Mouse (Mus musculus): ENCODE data around the gene Ccl6. TPM values are rescaled to one million over a fixed set of nuclear protein-coding genes. Genes with fewer than 3 reads are reported as not detected.

Ccl6 gene
- polyA plus RNA-seq, 1 experiment from 2014 or later: 2.8 TPM

DNA sequence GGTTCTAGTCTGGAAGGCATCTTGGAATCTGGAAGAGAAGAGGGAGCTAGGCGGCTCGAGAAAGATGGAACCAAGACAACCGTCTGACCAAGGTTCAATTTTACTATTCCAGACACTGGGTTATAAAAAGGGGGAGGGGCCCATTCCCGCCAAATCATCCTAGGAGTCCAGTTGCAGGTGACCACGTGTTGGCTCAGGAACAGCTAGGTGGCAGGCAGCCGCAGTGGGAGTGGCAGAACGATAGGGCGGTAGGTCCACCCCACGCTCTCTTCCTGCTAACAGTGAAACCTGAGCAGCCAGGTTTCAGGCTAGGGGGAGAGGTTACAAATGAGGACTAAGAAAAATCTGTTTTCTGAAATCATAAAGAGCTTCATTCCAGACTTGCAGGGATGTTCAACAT lies 20.1 kb downstream of the Ccl6 start:
- H3K27ac ChIP-seq (replicated peaks; ENCODE audit: low read depth, low read length): no peak overlapping the region
- DNase-seq (no peak), ATAC-seq (ENCODE audit: low FRiP score, low TSS enrichment) (no peak)
- H3K9me3 ChIP-seq (ENCODE audit: control insufficient read depth, low read length): no peaks in the 10 kb centered on the region
- no peaks in the 10 kb centered on the region for H3K36me3 ChIP-seq (ENCODE audit: control insufficient read depth, insufficient read depth, low read length)
- H3K27me3 ChIP-seq (ENCODE audit: control insufficient read depth, insufficient read depth, low read length): no peaks in the 10 kb centered on the region
- no peaks in the 10 kb centered on the region for H3K4me1 ChIP-seq (ENCODE audit: control insufficient read depth, insufficient read depth, low read length)
- H3K9ac ChIP-seq (replicated peaks; ENCODE audit: low read length): no peak overlapping the region
- WGBS: 71% methylated on average over 9 of the region's 9 CpGs
- no peak overlapping the region for H3K4me3 ChIP-seq (replicated peaks; ENCODE audit: low read depth, low read length)
- no peak overlapping the region for H3K4me2 ChIP-seq (ENCODE audit: low read length)

GRCm38 (mm10) chr11:83572223-83572622 lies 20.7 kb downstream of the Ccl6 start:
- Histone ChIP-seq H3K9ac (replicated peaks; ENCODE audit: low read length) (no peak overlapping the region), H3K4me1 (ENCODE audit: control insufficient read depth, insufficient read depth, low read length) (no peaks in the 10 kb centered on the region), H3K4me2 (ENCODE audit: low read length) (no peak overlapping the region), H3K27me3 (ENCODE audit: control insufficient read depth, insufficient read depth, low read length) (no peaks in the 10 kb centered on the region), H3K9me3 (ENCODE audit: control insufficient read depth, low read length) (no peaks in the 10 kb centered on the region), H3K36me3 (ENCODE audit: control insufficient read depth, insufficient read depth, low read length) (no peaks in the 10 kb centered on the region), H3K27ac (replicated peaks; ENCODE audit: low read depth, low read length) (no peak overlapping the region), H3K4me3 (replicated peaks; ENCODE audit: low read depth, low read length) (no peak overlapping the region)
- DNase-seq: no peak
- ATAC-seq (ENCODE audit: low FRiP score, low TSS enrichment): no peak
- WGBS: 92% methylated on average over 8 of the region's 8 CpGs

DNA sequence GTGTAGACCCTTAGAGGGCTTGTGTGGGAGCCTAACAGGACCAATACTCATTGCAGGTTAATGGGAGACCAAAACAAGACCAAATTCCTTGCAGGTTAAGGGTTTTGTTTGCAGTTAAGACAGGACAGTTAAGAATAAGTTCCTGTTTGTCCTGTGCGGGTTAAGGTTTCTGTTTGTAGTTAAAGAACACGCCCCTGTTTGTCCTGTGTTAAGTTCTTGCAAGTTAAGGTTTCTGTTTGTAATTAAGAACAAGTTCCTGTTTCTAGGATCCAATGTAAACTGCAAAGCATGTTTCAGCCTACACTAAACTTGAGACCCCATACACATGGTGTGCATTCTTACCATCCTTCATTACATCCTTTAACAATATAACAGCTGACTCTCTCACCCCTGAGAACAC lies 22.7 kb downstream of the Ccl6 start:
- H3K36me3 ChIP-seq (ENCODE audit: control insufficient read depth, insufficient read depth, low read length): no peaks in the 10 kb centered on the region
- no peak for ATAC-seq (ENCODE audit: low FRiP score, low TSS enrichment)
- no peaks in the 10 kb centered on the region for H3K9me3 ChIP-seq (ENCODE audit: control insufficient read depth, low read length)
- WGBS: 91% methylated on average over 2 of the region's 2 CpGs
- no peak overlapping the region for H3K4me2 ChIP-seq (ENCODE audit: low read length)
- no peak overlapping the region for H3K9ac ChIP-seq (replicated peaks; ENCODE audit: low read length)
- H3K27me3 ChIP-seq (ENCODE audit: control insufficient read depth, insufficient read depth, low read length): no peaks in the 10 kb centered on the region
- no peak for DNase-seq
- no peaks in the 10 kb centered on the region for H3K4me1 ChIP-seq (ENCODE audit: control insufficient read depth, insufficient read depth, low read length)
- H3K27ac ChIP-seq (replicated peaks; ENCODE audit: low read depth, low read length): no peak overlapping the region
- no peak overlapping the region for H3K4me3 ChIP-seq (replicated peaks; ENCODE audit: low read depth, low read length)

GRCm38 (mm10) chr11:83569249-83569648 lies 23.6 kb downstream of the Ccl6 start:
- DNase-seq: no peak
- WGBS: 92% methylated on average over 7 of the region's 7 CpGs
- Histone ChIP-seq H3K36me3 (ENCODE audit: control insufficient read depth, insufficient read depth, low read length) (no peaks in the 10 kb centered on the region), H3K27me3 (ENCODE audit: control insufficient read depth, insufficient read depth, low read length) (no peaks in the 10 kb centered on the region), H3K4me3 (replicated peaks; ENCODE audit: low read depth, low read length) (no peak overlapping the region), H3K4me2 (ENCODE audit: low read length) (no peak overlapping the region), H3K9me3 (ENCODE audit: control insufficient read depth, low read length) (no peaks in the 10 kb centered on the region), H3K27ac (replicated peaks; ENCODE audit: low read depth, low read length) (no peak overlapping the region), H3K9ac (replicated peaks; ENCODE audit: low read length) (no peak overlapping the region), H3K4me1 (ENCODE audit: control insufficient read depth, insufficient read depth, low read length) (no peaks in the 10 kb centered on the region)
- no peak for ATAC-seq (ENCODE audit: low FRiP score, low TSS enrichment)

DNA sequence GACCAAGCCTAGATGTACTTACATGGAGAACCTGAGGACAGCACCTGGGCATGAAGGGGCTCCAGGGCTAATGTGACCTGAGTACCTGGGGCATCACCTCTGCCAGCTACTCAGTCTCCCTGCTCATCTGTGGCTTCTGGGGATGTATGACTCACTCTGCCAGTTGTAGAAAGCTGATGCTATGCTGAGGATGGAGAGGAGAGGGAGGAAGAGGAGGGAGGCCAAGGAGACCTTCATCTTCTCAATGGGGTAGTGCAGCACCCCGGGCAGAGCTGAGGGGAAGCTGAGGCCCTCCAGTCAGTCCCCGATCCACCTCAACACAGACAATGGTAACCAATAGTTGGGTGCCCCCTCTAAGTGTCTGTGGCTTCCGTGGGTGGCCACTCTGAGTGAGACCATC lies 24.1 kb downstream of the Ccl6 start:
- Histone ChIP-seq H3K36me3 (ENCODE audit: control insufficient read depth, insufficient read depth, low read length) (no peaks in the 10 kb centered on the region), H3K9me3 (ENCODE audit: control insufficient read depth, low read length) (no peaks in the 10 kb centered on the region), H3K27ac (replicated peaks; ENCODE audit: low read depth, low read length) (no peak overlapping the region), H3K4me2 (ENCODE audit: low read length) (no peak overlapping the region), H3K27me3 (ENCODE audit: control insufficient read depth, insufficient read depth, low read length) (no peaks in the 10 kb centered on the region), H3K9ac (replicated peaks; ENCODE audit: low read length) (no peak overlapping the region), H3K4me1 (ENCODE audit: control insufficient read depth, insufficient read depth, low read length) (no peaks in the 10 kb centered on the region), H3K4me3 (replicated peaks; ENCODE audit: low read depth, low read length) (no peak overlapping the region)
- ATAC-seq (ENCODE audit: low FRiP score, low TSS enrichment) (no peak), DNase-seq (no peak)
- 86% methylated on average over 3 of the region's 3 CpGs for WGBS

DNA sequence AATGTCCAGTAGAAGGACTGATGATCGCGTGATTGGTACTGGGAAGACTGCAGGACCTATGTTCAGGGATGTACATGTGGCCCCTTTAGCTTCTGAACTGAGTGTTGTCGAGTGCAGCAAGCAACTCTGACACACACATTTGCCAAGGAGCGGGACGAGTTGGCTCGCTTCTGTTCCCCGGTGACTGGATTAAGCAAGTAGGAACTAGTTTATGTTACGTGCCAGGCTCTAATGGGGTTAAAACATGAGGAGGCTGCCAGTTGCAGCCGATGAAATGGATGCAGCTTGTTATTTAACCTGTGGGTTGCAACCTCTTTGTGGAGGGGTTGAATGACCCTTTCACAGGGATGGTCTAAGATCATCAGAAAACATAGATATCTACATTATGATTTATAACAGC lies 24.8 kb downstream of the Ccl6 start:
- H3K4me3 ChIP-seq (replicated peaks; ENCODE audit: low read depth, low read length): no peak overlapping the region
- H3K9ac ChIP-seq (replicated peaks; ENCODE audit: low read length): no peak overlapping the region
- no peak for ATAC-seq (ENCODE audit: low FRiP score, low TSS enrichment)
- H3K9me3 ChIP-seq (ENCODE audit: control insufficient read depth, low read length): no peaks in the 10 kb centered on the region
- no peak overlapping the region for H3K27ac ChIP-seq (replicated peaks; ENCODE audit: low read depth, low read length)
- WGBS: 91% methylated on average over 9 of the region's 9 CpGs
- H3K27me3 ChIP-seq (ENCODE audit: control insufficient read depth, insufficient read depth, low read length): no peaks in the 10 kb centered on the region
- no peaks in the 10 kb centered on the region for H3K4me1 ChIP-seq (ENCODE audit: control insufficient read depth, insufficient read depth, low read length)
- no peak overlapping the region for H3K4me2 ChIP-seq (ENCODE audit: low read length)
- no peaks in the 10 kb centered on the region for H3K36me3 ChIP-seq (ENCODE audit: control insufficient read depth, insufficient read depth, low read length)
- DNase-seq: no peak

GRCm38 (mm10) chr11:83567311-83567710 lies 25.6 kb downstream of the Ccl6 start:
- WGBS: 69% methylated on average over 7 of the region's 7 CpGs
- H3K9ac ChIP-seq (replicated peaks; ENCODE audit: low read length): no peak overlapping the region
- ATAC-seq (ENCODE audit: low FRiP score, low TSS enrichment): no peak
- H3K4me1 ChIP-seq (ENCODE audit: control insufficient read depth, insufficient read depth, low read length): no peaks in the 10 kb centered on the region
- no peak overlapping the region for H3K4me3 ChIP-seq (replicated peaks; ENCODE audit: low read depth, low read length)
- H3K4me2 ChIP-seq (ENCODE audit: low read length): no peak overlapping the region
- H3K27me3 ChIP-seq (ENCODE audit: control insufficient read depth, insufficient read depth, low read length): no peaks in the 10 kb centered on the region
- DNase-seq: no peak
- no peaks in the 10 kb centered on the region for H3K9me3 ChIP-seq (ENCODE audit: control insufficient read depth, low read length)
- H3K27ac ChIP-seq (replicated peaks; ENCODE audit: low read depth, low read length): no peak overlapping the region
- H3K36me3 ChIP-seq (ENCODE audit: control insufficient read depth, insufficient read depth, low read length): no peaks in the 10 kb centered on the region

DNA sequence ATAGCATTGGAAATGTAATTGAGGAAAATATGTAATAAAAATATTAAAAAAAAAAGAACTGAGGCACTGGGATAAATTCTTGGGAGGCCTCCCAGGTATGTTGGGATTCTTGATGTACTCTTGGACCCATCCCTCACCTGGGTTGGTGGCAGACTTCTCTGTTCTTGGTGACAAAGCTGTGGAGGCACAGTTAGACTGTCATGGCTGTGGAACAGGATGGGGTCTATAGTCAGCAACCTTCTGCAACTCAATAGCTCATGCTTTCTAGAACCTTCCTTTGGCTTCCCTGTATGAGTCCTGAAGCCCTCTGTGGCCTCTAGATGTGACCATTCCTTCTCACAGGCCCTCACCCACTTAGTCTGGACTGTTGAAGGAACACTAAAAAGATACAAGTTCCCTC lies 26.3 kb downstream of the Ccl6 start:
- no peaks in the 10 kb centered on the region for H3K4me1 ChIP-seq (ENCODE audit: control insufficient read depth, insufficient read depth, low read length)
- H3K27me3 ChIP-seq (ENCODE audit: control insufficient read depth, insufficient read depth, low read length): no peaks in the 10 kb centered on the region
- H3K27ac ChIP-seq (replicated peaks; ENCODE audit: low read depth, low read length): no peak overlapping the region
- H3K9ac ChIP-seq (replicated peaks; ENCODE audit: low read length): no peak overlapping the region
- H3K4me3 ChIP-seq (replicated peaks; ENCODE audit: low read depth, low read length): no peak overlapping the region
- H3K9me3 ChIP-seq (ENCODE audit: control insufficient read depth, low read length): no peaks in the 10 kb centered on the region
- no peak for ATAC-seq (ENCODE audit: low FRiP score, low TSS enrichment)
- no peak for DNase-seq
- no peaks in the 10 kb centered on the region for H3K36me3 ChIP-seq (ENCODE audit: control insufficient read depth, insufficient read depth, low read length)
- no peak overlapping the region for H3K4me2 ChIP-seq (ENCODE audit: low read length)

- Histone ChIP-seq H3K4me2 (ENCODE audit: low read length) (no peak overlapping the region), H3K9me3 (ENCODE audit: control insufficient read depth, low read length) (no peaks in the 10 kb centered on the region), H3K27ac (replicated peaks; ENCODE audit: low read depth, low read length) (no peak overlapping the region), H3K27me3 (ENCODE audit: control insufficient read depth, insufficient read depth, low read length) (no peaks in the 10 kb centered on the region), H3K9ac (replicated peaks; ENCODE audit: low read length) (no peak overlapping the region), H3K4me3 (replicated peaks; ENCODE audit: low read depth, low read length) (no peak overlapping the region), H3K36me3 (ENCODE audit: control insufficient read depth, insufficient read depth, low read length) (no peaks in the 10 kb centered on the region), H3K4me1 (ENCODE audit: control insufficient read depth, insufficient read depth, low read length) (no peaks in the 10 kb centered on the region)
- DNase-seq (no peak), ATAC-seq (ENCODE audit: low FRiP score, low TSS enrichment) (no peak)
- WGBS: 74% methylated on average over 2 of the region's 2 CpGs
These were observed 29.1 kb downstream of the Ccl6 start for GRCm38 (mm10) chr11:83563754-83564153.
